Mouse (Mus musculus): ENCODE measurements around the gene Olfr1434. TPM values are rescaled to one million over a fixed set of nuclear protein-coding genes. Genes with fewer than 3 reads are reported as not detected.
"Not testable (repeated sequence)": the region's sequence is repeated elsewhere in the genome, so short reads cannot be mapped to it uniquely, and the experiment has no call there.

Gene Olfr1434
- not detected in 2 replicates for polyA plus RNA-seq (2015; fragmentation: Nextera tagmentation; extraction: Ambion mirVana)

DNA sequence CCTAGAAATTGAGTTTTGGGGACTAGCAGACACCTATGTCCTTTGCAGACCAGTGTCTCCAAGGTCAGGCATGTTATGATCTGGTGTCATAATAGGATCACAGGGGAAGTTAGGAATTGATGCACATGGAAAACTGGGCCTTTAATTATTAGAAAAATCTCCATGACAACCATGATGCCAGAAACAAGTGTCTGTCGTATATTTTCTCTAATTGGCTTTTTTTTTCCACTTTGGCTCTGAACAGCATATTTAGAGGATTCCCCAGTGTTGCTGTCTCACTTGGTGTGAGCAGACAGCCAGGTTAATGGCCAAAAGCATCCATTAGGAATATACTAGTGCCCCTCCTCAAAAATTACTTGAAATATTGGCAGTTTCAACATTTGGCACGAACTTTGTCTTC is at the start of gene Olfr1434:
Gene Olfr1434, plus strand, starts transcription at position 301 of the 400 bp plus-strand sequence.
- H3K4me3 ChIP-seq, result no peak within 1 kb of the TSS
- no peaks in the 10 kb centered on the region for H3K27me3 ChIP-seq
- H3K4me2 ChIP-seq (replicated peaks), result no peak within 1 kb of the TSS
- H3K27ac ChIP-seq, result no peak within 1 kb of the TSS
- H3K9me3 ChIP-seq, result no peaks in the 10 kb centered on the region
- ATAC-seq (ENCODE audit: low FRiP score, low read depth), result no peak
- H3K4me1 ChIP-seq, result no peaks in the 10 kb centered on the region
- WGBS, result 68% methylated on average over 2 of the region's 2 CpGs
- H3K9ac ChIP-seq, result no peak within 1 kb of the TSS
- H3K36me3 ChIP-seq, result no peaks in the 10 kb centered on the region

DNA sequence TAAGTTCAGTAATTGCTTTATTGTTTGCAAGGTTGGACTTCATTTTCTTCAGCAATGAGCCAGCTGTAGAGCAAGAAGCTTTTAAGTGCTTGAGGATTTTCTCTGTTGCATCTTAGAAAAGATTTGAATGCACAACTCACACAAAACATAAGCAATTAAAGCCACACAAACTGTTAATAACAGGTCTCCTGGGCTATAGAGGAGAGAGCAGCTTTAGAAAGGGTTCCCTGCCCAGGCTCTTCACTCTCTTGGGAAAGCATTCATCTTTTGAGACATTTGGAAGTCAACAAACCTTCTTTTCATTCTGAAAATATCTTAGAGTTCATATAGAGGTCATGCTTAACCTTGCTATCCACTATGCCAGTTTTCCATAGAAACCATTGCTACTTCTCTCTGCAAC is 47.2 kb upstream of the Olfr1434 start, which contains the start of gene Olfr1432:
Gene Olfr1432, minus strand, starts transcription at position 101 of the 400 bp plus-strand sequence.
- not testable (repeated sequence) for H3K9me3 ChIP-seq; H3K4me1 ChIP-seq; ATAC-seq (ENCODE audit: low FRiP score, low read depth); H3K4me3 ChIP-seq; H3K27me3 ChIP-seq; H3K36me3 ChIP-seq; H3K9ac ChIP-seq; H3K4me2 ChIP-seq (replicated peaks); H3K27ac ChIP-seq

- Histone ChIP-seq H3K27ac (no peak within 1 kb of the TSS), H3K9me3 (no peaks in the 10 kb centered on the region), H3K4me3 (no peak within 1 kb of the TSS), H3K36me3 (no peaks in the 10 kb centered on the region), H3K27me3 (no peaks in the 10 kb centered on the region), H3K4me1 (no peaks in the 10 kb centered on the region), H3K9ac (no peak within 1 kb of the TSS), H3K4me2 (replicated peaks) (no peak within 1 kb of the TSS)
- ATAC-seq (ENCODE audit: low FRiP score, low read depth), result no peak
- 82% methylated on average over 1 of the region's 1 CpGs for WGBS
Observed at GRCm38 (mm10) chr19:12241559-12241958, 38.1 kb upstream of the Olfr1434 start, which contains the start of gene Olfr262. TSS of gene Olfr262 (minus strand) at chr19:12241659.

DNA sequence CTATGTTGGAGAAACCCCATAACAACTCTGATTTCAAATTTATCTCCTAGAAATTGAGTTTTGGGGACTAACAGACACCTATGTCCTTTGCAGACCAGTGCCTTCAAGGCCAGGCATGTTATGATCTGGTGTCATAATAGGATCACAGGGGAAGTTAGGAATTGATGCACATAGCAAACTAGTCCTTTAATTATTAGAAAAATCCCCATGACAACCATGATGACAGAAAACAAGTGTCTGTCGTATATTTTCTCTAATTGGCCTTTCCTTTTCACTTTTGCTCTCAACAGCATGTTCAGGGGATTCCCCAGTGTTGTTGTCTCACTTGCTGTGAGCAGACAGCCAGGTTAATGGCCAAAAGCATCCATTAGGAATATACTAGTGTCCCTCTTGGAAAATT is 18.9 kb upstream of the Olfr1434 start, which contains the start of gene Olfr235:
Gene Olfr235, plus strand, starts transcription at position 301 of the 400 bp plus-strand sequence.
- Histone ChIP-seq H3K27me3 (no peaks in the 10 kb centered on the region), H3K9me3 (no peaks in the 10 kb centered on the region), H3K4me1 (no peaks in the 10 kb centered on the region), H3K36me3 (no peaks in the 10 kb centered on the region), H3K4me3 (no peak within 1 kb of the TSS), H3K27ac (no peak within 1 kb of the TSS), H3K9ac (no peak within 1 kb of the TSS), H3K4me2 (replicated peaks) (no peak within 1 kb of the TSS)
- 56% methylated on average over 1 of the region's 1 CpGs for WGBS
- ATAC-seq (ENCODE audit: low FRiP score, low read depth), result no peak

- H3K9me3 ChIP-seq, result no peaks in the 10 kb centered on the region
- H3K36me3 ChIP-seq, result no peaks in the 10 kb centered on the region
- ATAC-seq (ENCODE audit: low FRiP score, low read depth), result no peak
Observed at GRCm38 (mm10) chr19:12292979-12293378, 13.3 kb downstream of the Olfr1434 start.

DNA sequence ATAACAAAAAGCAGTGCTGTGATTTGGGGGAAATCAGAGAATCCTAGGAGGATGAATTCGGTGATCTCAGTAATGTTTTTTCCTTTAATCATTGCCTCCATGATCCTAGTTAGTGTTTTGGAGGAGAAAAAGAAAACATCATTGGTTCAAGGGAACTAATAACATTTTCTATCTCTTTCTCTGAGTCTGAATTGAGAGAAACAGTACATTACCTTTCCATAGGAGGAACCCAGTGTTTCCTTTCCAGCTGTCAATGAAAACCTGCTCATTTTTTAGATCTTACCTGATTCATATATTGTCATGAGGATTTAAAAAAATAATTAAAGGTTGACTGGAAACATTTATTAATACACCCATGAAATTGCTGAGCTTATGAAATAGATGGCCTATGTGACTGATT is 19.4 kb downstream of the Olfr1434 start, which contains the start of gene Olfr1436:
Gene Olfr1436, minus strand, starts transcription at position 101 of the 400 bp plus-strand sequence.
- H3K9me3 ChIP-seq; H3K36me3 ChIP-seq; ATAC-seq (ENCODE audit: low FRiP score, low read depth); H3K27me3 ChIP-seq; H3K4me2 ChIP-seq (replicated peaks); H3K27ac ChIP-seq; H3K4me3 ChIP-seq; H3K9ac ChIP-seq; H3K4me1 ChIP-seq: not testable (repeated sequence)
- WGBS, result 78% methylated on average over 1 of the region's 1 CpGs

More at GRCm38 (mm10) chr19:12292979-12293378, 13.3 kb downstream of the Olfr1434 start:
- H3K4me3 ChIP-seq, result no peak overlapping the region
- no peak overlapping the region for H3K9ac ChIP-seq
- no peaks in the 10 kb centered on the region for H3K4me1 ChIP-seq
- no peaks in the 10 kb centered on the region for H3K27me3 ChIP-seq
- no peak overlapping the region for H3K4me2 ChIP-seq (replicated peaks)
- no peak overlapping the region for H3K27ac ChIP-seq

GRCm38 (mm10) chr19:12325001-12325400 is 45.3 kb downstream of the Olfr1434 start, which contains the start of gene Olfr1437:
TSS of gene Olfr1437 (minus strand) at chr19:12325101.
- no peak for ATAC-seq (ENCODE audit: low FRiP score, low read depth)
- H3K27ac ChIP-seq, result no peak within 1 kb of the TSS
- 35% methylated on average over 2 of the region's 2 CpGs for WGBS

More at GRCm38 (mm10) chr19:12325001-12325400, 45.3 kb downstream of the Olfr1434 start, which contains the start of gene Olfr1437:
- no peak within 1 kb of the TSS for H3K4me2 ChIP-seq (replicated peaks)
- H3K27me3 ChIP-seq, result no peaks in the 10 kb centered on the region
- no peaks in the 10 kb centered on the region for H3K9me3 ChIP-seq
- no peak within 1 kb of the TSS for H3K4me3 ChIP-seq
- H3K9ac ChIP-seq, result no peak within 1 kb of the TSS
- no peaks in the 10 kb centered on the region for H3K36me3 ChIP-seq
- no peaks in the 10 kb centered on the region for H3K4me1 ChIP-seq

Other genes starting within 250 kb of the Olfr1434 start
- gene Olfr1423, start 238.5 kb upstream of the Olfr1434 start, polyA plus RNA-seq (2015; fragmentation: Nextera tagmentation; extraction: Ambion mirVana), result not detected in 2 replicates
- not detected in 2 replicates for gene Olfr1424, start 217.2 kb upstream of the Olfr1434 start, polyA plus RNA-seq (2015; fragmentation: Nextera tagmentation; extraction: Ambion mirVana)
- gene Olfr1425, start 202.1 kb upstream of the Olfr1434 start, polyA plus RNA-seq (2015; fragmentation: Nextera tagmentation; extraction: Ambion mirVana), result not detected in 2 replicates
- not detected in 2 replicates for gene Olfr1426, start 187.8 kb upstream of the Olfr1434 start, polyA plus RNA-seq (2015; fragmentation: Nextera tagmentation; extraction: Ambion mirVana)
- not detected in 2 replicates for gene Olfr1427, start 176.5 kb upstream of the Olfr1434 start, polyA plus RNA-seq (2015; fragmentation: Nextera tagmentation; extraction: Ambion mirVana)
- gene Olfr1428, start 164.0 kb upstream of the Olfr1434 start, polyA plus RNA-seq (2015; fragmentation: Nextera tagmentation; extraction: Ambion mirVana), result not detected in 2 replicates
- not detected in 2 replicates for gene Olfr76, start 156.7 kb upstream of the Olfr1434 start, polyA plus RNA-seq (2015; fragmentation: Nextera tagmentation; extraction: Ambion mirVana)
- not detected in 2 replicates for gene Olfr1555-ps1, start 109.7 kb upstream of the Olfr1434 start, polyA plus RNA-seq (2015; fragmentation: Nextera tagmentation; extraction: Ambion mirVana)
- gene Olfr1431, start 79.2 kb upstream of the Olfr1434 start, polyA plus RNA-seq (2015; fragmentation: Nextera tagmentation; extraction: Ambion mirVana), result not detected in 2 replicates
- gene Olfr1432, start 47.3 kb upstream of the Olfr1434 start, polyA plus RNA-seq (2015; fragmentation: Nextera tagmentation; extraction: Ambion mirVana), result not detected in 2 replicates
- not detected in 2 replicates for gene Olfr262, start 38.2 kb upstream of the Olfr1434 start, polyA plus RNA-seq (2015; fragmentation: Nextera tagmentation; extraction: Ambion mirVana)
- not detected in 2 replicates for gene Olfr235, start 18.8 kb upstream of the Olfr1434 start, polyA plus RNA-seq (2015; fragmentation: Nextera tagmentation; extraction: Ambion mirVana)
- gene Olfr1436, start 19.3 kb downstream of the Olfr1434 start, polyA plus RNA-seq (2015; fragmentation: Nextera tagmentation; extraction: Ambion mirVana), result not detected in 2 replicates
- not detected in 2 replicates for gene Olfr1437, start 45.2 kb downstream of the Olfr1434 start, polyA plus RNA-seq (2015; fragmentation: Nextera tagmentation; extraction: Ambion mirVana)
- not detected in 2 replicates for gene Olfr1438-ps1, start 56.1 kb downstream of the Olfr1434 start, polyA plus RNA-seq (2015; fragmentation: Nextera tagmentation; extraction: Ambion mirVana)
- not detected in 2 replicates for gene Olfr1440, start 107.4 kb downstream of the Olfr1434 start, polyA plus RNA-seq (2015; fragmentation: Nextera tagmentation; extraction: Ambion mirVana)
- gene Olfr1441, start 137.6 kb downstream of the Olfr1434 start, polyA plus RNA-seq (2015; fragmentation: Nextera tagmentation; extraction: Ambion mirVana), result not detected in 2 replicates
- gene Pfpl, start 148.1 kb downstream of the Olfr1434 start, polyA plus RNA-seq (2015; fragmentation: Nextera tagmentation; extraction: Ambion mirVana), result not detected in 2 replicates
- gene Mpeg1, start 180.9 kb downstream of the Olfr1434 start, polyA plus RNA-seq (2015; fragmentation: Nextera tagmentation; extraction: Ambion mirVana), result 0.50 TPM in 2 replicates
- gene Dtx4, start 221.6 kb downstream of the Olfr1434 start, polyA plus RNA-seq (2015; fragmentation: Nextera tagmentation; extraction: Ambion mirVana), result 5.2 and 5.8 TPM in 2 replicates

Data from limb, embryonic 13.5 days (tissue).